Mouse (Mus musculus): ENCODE measurements around the gene Gucd1. TPM values are rescaled to one million over a fixed set of nuclear protein-coding genes. Genes with fewer than 3 reads are reported as not detected.
"Not testable (repeated sequence)": the region's sequence is repeated elsewhere in the genome, so short reads cannot be mapped to it uniquely, and the experiment has no call there.

The Gucd1 gene
- polyA plus RNA-seq, 1 experiment from 2014 or later: 19.7 TPM

DNA sequence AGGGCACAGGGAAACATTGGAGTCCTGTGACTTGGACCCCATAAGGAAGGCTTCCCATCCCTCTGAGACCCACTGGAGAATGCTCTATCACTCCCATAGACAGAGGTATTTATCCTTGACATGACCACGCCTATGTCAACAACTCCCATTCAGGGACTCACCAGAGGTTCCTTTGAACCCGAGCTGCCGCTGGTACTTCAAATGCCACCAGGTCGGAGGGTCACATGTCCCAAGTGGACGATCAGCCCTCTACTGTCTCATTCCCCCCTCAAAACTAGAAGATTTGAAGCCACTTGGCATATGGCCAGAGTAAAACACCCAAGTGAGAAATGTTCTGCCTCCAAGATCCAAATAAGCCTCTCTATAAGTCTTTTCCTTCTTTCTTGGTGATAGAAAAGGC is 43.2 kb downstream of the Gucd1 start:
- no peak for TF ChIP-seq CTCF (IDR thresholded peaks at IDR 0.05)
- in situ Hi-C loops (cut with MboI; ENCODE audit: low pct_unique_long_range_greater_than_20kb): no loop called here
- H3K27me3 ChIP-seq: no peaks in the 10 kb centered on the region
- DNase-seq (ENCODE audit: low read depth, low spot score) (no peak), ATAC-seq (no peak)
- ChIA-PET CTCF (interaction anchor here (0.7 kb wide), 1 partner anchor 36 kb away, joined by 3 read pairs; no protein-coding TSS in a partner anchor), POLR2A (interaction anchor here (0.6 kb wide), 1 partner anchor 74 kb away, joined by 3 read pairs; no protein-coding TSS in a partner anchor)

DNA sequence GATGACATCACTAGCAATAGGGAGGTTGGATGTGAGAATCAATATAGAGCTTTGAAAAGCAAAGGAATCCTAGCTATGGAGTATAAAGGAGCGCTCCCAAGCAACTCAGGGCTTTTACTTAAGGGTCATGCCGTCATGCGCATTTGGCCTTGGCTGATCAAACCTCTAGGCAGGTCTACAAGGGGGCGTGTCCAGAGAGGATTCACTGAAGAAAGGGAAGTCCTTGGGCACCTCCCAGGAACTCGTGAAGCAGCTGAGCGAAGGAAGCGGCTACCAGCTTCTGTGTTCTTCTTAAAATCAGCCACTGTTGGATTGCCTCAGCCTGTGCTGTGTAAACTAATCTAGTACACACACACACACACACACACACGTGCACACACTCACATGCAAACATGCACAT is 44.4 kb downstream of the Gucd1 start:
- H3K27me3 ChIP-seq: no peaks in the 10 kb centered on the region
- ATAC-seq: no peak
- no peak for DNase-seq (ENCODE audit: low read depth, low spot score)
- in situ Hi-C loops (cut with MboI; ENCODE audit: low pct_unique_long_range_greater_than_20kb): no loop called here
- ChIA-PET POLR2A (no interaction called here), CTCF (no interaction called here)
- no peak for TF ChIP-seq CTCF (IDR thresholded peaks at IDR 0.05)

- no peak for ATAC-seq
- in situ Hi-C loops (cut with MboI; ENCODE audit: low pct_unique_long_range_greater_than_20kb): no loop called here
- H3K27me3 ChIP-seq: no peaks in the 10 kb centered on the region
- POLR2A ChIA-PET: no interaction called here
- DNase-seq (ENCODE audit: low read depth, low spot score): no peak
- CTCF ChIA-PET: interaction anchor here (1.4 kb wide), 1 partner anchor 28 kb away, joined by 6 read pairs; no protein-coding TSS in a partner anchor
- TF ChIP-seq CTCF (IDR thresholded peaks at IDR 0.05): no peak
Observed at GRCm38 (mm10) chr10:75465781-75466550, 51.8 kb downstream of the Gucd1 start.

- CTCF ChIA-PET: no interaction called here
- POLR2A ChIA-PET: no interaction called here
- DNase-seq (ENCODE audit: low read depth, low spot score) (no peak), ATAC-seq (no peak)
- no peaks in the 10 kb centered on the region for H3K27me3 ChIP-seq
- in situ Hi-C loops (cut with MboI; ENCODE audit: low pct_unique_long_range_greater_than_20kb): no loop called here
- TF ChIP-seq CTCF (IDR thresholded peaks at IDR 0.05): no peak
Observed at GRCm38 (mm10) chr10:75462728-75463127, 55.0 kb downstream of the Gucd1 start.

GRCm38 (mm10) chr10:75458329-75458728 is 59.4 kb downstream of the Gucd1 start:
- ATAC-seq (no peak), DNase-seq (ENCODE audit: low read depth, low spot score) (no peak)
- TF ChIP-seq CTCF (IDR thresholded peaks at IDR 0.05): no peak
- in situ Hi-C loops (cut with MboI; ENCODE audit: low pct_unique_long_range_greater_than_20kb): no loop called here
- H3K27me3 ChIP-seq: no peaks in the 10 kb centered on the region
- POLR2A ChIA-PET: no interaction called here
- CTCF ChIA-PET: interaction anchor here (0.9 kb wide), 1 partner anchor 31 kb away, joined by 3 read pairs; no protein-coding TSS in a partner anchor

DNA sequence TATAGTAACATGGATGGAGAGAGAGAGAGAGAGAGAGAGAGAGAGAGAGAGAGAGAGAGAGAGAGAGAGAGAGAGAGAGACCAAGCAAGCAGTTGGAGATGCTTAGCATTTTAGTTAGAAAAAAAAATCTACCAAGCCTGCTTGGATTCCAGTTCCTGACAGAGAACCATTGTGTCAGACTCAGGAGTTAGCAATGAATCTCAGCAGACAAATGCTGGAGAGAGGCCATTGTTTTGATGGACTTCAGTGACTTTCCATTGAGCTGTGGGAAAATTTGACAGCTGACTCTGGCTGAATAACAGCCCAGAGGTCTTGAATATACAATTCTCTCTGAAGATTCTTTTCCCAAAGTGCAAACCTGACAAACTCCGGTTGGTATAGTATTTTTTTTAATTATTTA is 59.9 kb downstream of the Gucd1 start:
- POLR2A ChIA-PET: no interaction called here
- in situ Hi-C loops (cut with MboI; ENCODE audit: low pct_unique_long_range_greater_than_20kb): no loop called here

DNA sequence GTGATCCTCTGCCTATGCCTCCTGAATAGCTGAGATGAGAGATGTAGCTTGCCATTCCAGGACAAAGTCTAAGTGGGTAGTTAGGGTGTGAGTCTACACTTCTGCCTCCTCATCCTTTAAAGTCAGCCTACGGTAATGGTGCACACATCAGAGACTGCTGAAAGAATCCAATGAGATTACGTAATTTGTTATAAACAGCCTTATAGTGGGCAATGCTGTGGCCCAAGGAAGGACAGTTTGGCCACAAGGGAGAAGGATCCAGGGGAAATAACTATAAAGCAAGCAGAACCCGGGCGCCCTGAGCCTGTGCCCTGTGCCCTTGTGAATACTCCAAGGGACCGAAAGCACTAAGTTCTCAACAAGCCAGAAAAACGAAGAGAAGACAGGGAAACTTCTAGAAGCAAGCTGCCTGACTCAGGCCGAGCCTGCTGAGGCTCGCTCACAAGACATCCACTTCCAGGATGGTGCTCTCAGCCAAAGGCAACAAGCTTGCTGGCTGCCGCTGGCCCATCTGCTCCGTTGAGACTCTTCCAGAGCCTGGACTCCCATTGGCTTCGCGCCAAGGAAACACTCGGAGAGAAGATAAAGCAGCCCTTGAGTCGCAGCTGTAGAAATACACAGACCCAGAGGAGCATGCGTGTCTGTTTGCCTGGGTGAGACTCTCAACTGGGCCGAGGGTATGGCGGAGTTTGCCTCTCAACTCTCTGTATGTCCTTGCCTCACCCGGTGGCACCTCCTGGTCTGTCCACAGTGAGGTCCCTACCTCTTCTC is 61.5 kb downstream of the Gucd1 start:
- DNase-seq (ENCODE audit: low read depth, low spot score); H3K27me3 ChIP-seq; POLR2A ChIA-PET; in situ Hi-C loops (cut with MboI; ENCODE audit: low pct_unique_long_range_greater_than_20kb); ATAC-seq: not testable (repeated sequence)
- CTCF ChIA-PET: interaction anchor here (1.2 kb wide), 1 partner anchor 243 kb away, joined by 3 read pairs; no protein-coding TSS in a partner anchor

More for the DNA sequence above, 59.9 kb downstream of the Gucd1 start:
- ATAC-seq (no peak), DNase-seq (ENCODE audit: low read depth, low spot score) (no peak)
- CTCF ChIA-PET: interaction anchor here (0.9 kb wide), 1 partner anchor 31 kb away, joined by 3 read pairs; no protein-coding TSS in a partner anchor
- TF ChIP-seq CTCF (IDR thresholded peaks at IDR 0.05): no peak
- no peaks in the 10 kb centered on the region for H3K27me3 ChIP-seq

- no peak for TF ChIP-seq CTCF (IDR thresholded peaks at IDR 0.05)
- POLR2A ChIA-PET: no interaction called here
- H3K27me3 ChIP-seq: no peaks in the 10 kb centered on the region
- peak; percentile 70 for ATAC-seq
- in situ Hi-C loops (cut with MboI; ENCODE audit: low pct_unique_long_range_greater_than_20kb): no loop called here
- peak; percentile 67 for DNase-seq (ENCODE audit: low read depth, low spot score)
- CTCF ChIA-PET: interaction anchor here (1.1 to 4.7 kb wide), 2 partner anchors 11 to 25 kb away, joined by 3 to 28 read pairs; no protein-coding TSS in a partner anchor
Observed at GRCm38 (mm10) chr10:75451036-75451786, 66.6 kb downstream of the Gucd1 start.

DNA sequence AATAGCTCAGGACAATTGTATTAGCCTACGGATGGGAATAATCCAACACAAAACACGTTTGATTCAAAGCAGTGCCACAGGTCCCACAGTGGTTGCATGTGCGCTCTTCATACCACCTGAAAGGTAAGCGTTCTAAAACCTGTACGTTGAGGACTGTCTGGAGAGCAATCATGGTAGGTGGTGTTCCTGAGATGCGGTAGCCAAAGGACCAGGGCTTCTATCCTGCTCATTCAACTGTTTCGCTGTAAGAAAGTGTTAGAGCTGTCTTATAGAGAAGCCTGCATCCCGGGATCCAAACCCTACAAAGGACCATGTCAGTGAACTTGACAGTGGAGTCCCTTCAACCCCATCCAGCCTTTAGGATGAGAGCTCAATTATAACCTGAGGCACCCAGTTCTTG is 67.4 kb downstream of the Gucd1 start:
- no peaks in the 10 kb centered on the region for H3K27me3 ChIP-seq
- DNase-seq (ENCODE audit: low read depth, low spot score) (no peak), ATAC-seq (no peak)
- ChIA-PET CTCF (interaction anchor here (0.7 to 4.7 kb wide), 4 partner anchors 10 to 382 kb away, joined by 3 to 28 read pairs (median 3); no protein-coding TSS in a partner anchor), POLR2A (no interaction called here)
- in situ Hi-C loops (cut with MboI; ENCODE audit: low pct_unique_long_range_greater_than_20kb): no loop called here
- no peak for TF ChIP-seq CTCF (IDR thresholded peaks at IDR 0.05)

DNA sequence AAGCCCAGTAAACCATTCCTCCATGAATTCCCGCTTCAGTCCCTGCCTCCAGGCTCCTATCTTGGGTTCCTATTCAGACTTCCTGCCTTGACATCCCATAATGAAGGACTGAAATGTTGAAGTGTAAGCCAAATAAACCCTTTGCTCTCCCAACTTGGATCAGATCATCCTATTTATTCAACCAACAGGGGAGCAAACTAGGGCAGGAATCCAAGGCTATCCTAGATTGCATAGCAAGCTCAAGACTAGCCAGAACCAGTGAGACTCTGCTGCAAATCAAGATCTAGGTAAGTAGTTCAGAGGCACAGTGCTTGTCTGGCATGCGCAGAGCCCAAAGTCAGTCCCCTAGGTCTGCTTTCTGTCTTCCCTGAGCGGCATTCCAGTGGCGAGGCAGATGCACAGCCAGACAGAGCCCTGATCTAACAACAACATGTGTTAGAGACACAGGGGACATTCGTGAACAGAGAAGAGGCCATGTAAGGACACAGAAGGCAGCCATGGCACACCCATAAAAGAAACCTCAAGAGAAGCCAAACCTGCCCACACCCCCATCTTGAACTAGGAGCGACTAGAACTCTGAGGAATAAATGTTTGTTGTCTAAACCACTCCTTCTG is 68.9 kb downstream of the Gucd1 start:
- H3K27me3 ChIP-seq: no peaks in the 10 kb centered on the region
- in situ Hi-C loops (cut with MboI; ENCODE audit: low pct_unique_long_range_greater_than_20kb): loop anchor here (25.0 kb wide), 1 partner anchor 387 kb away; the partner anchor contains the start of gene Bcr
- ChIA-PET POLR2A (interaction anchor here (1.1 kb wide), 1 partner anchor 33 kb away, joined by 3 read pairs; no protein-coding TSS in a partner anchor), CTCF (interaction anchor here (1.0 to 4.7 kb wide), 4 partner anchors 9 to 258 kb away, joined by 3 to 28 read pairs (median 4); no protein-coding TSS in a partner anchor)
- peak; percentile 18 for ATAC-seq
- no peak for TF ChIP-seq CTCF (IDR thresholded peaks at IDR 0.05)
- no peak for DNase-seq (ENCODE audit: low read depth, low spot score)

Measured in Patski (cell line).